Mouse (Mus musculus) thymus, adult 2 months (tissue): ENCODE data around the gene Slc9a5.

ENCODE experiments used
- CTCF ChIP-seq: fragments of 200-500 bp; IDR thresholded peaks from 2 replicates; pipeline ENCODE4 v1.5.1; 2012; ENCODE audit warnings: mild to moderate bottlenecking, control low read depth, low read length, moderate library complexity, borderline replicate concordance; ENCODE audit not compliant: control insufficient read depth, poor library complexity, insufficient read depth; ENCODE audit errors: extremely low read depth
- POLR2A ChIP-seq: fragments of 200-500 bp; IDR thresholded peaks from 2 replicates; pipeline ENCODE4 v1.6.1; 2012; ENCODE audit warnings: mild to moderate bottlenecking, low read length, control low read depth, moderate library complexity; ENCODE audit not compliant: control insufficient read depth, poor library complexity, insufficient read depth; ENCODE audit errors: extremely low read depth

- TF ChIP-seq CTCF (no peak), POLR2A (no peak)
Measured at GRCm38 (mm10) chr8:105306146-105306691, 42.4 kb upstream of the Slc9a5 start.
